Mouse (Mus musculus) embryonic facial prominence, embryonic 15.5 days (tissue): Measurements from ENCODE around the gene Crip2. TPM values are rescaled to one million over a fixed set of nuclear protein-coding genes. Genes with fewer than 3 reads are reported as not detected.
A peak's percentile ranks its signal among the peaks of the same experiment; 100 is the strongest.

Source experiments
- ATAC-seq: fragments of 200-750 bp; cut with Nextera tagmentation; 2 replicates; pipeline ENCODE4 v1.8.0; 2017; ENCODE audit warnings: low read depth, moderate TSS enrichment; ENCODE audit not compliant: insufficient number of reproducible peaks, low FRiP score, low TSS enrichment
- H3K27ac ChIP-seq: fragments of 300-500 bp; sonication (generic); replicated peaks from 2 replicates; pipeline ENCODE4 v1.5.1; 2015; ENCODE audit warnings: mild to moderate bottlenecking, inconsistent platforms
- H3K27me3 ChIP-seq: fragments of 300-500 bp; sonication (generic); 2 replicates; pipeline ENCODE4 v1.6.1; 2015; ENCODE audit warnings: inconsistent platforms
- H3K36me3 ChIP-seq: fragments of 300-500 bp; sonication (generic); 2 replicates; pipeline ENCODE4 v1.6.1; 2015; ENCODE audit warnings: mild to moderate bottlenecking, inconsistent platforms
- H3K4me1 ChIP-seq: fragments of 300-500 bp; sonication (generic); 2 replicates; pipeline ENCODE4 v1.6.1; 2015; ENCODE audit warnings: inconsistent platforms
- H3K4me2 ChIP-seq: fragments of 300-500 bp; sonication (generic); replicated peaks from 2 replicates; pipeline ENCODE4 v1.6.1; 2015; ENCODE audit warnings: mild to moderate bottlenecking, inconsistent platforms
- H3K4me3 ChIP-seq: fragments of 300-500 bp; sonication (generic); replicated peaks from 2 replicates; pipeline ENCODE4 v1.5.1; 2015; ENCODE audit warnings: mild to moderate bottlenecking, inconsistent platforms
- H3K9ac ChIP-seq: fragments of 300-500 bp; sonication (generic); 2 replicates; pipeline ENCODE4 v1.6.1; 2015; ENCODE audit warnings: inconsistent platforms
- H3K9me3 ChIP-seq: fragments of 300-500 bp; sonication (generic); replicated peaks from 2 replicates; pipeline ENCODE4 v1.6.1; 2016; ENCODE audit warnings: inconsistent platforms
- WGBS: fragments of 180-500 bp; shearing (Covaris S2); methylation state at CpG from one replicate; pipeline ENCODE4 v1.1.7; 2015; 5-methylcytosine and 5-hydroxymethylcytosine counted together
- polyA plus RNA-seq: library from polyadenylated mRNA; unstranded; fragments of >200 nt; fragmentation: Nextera tagmentation; extraction: Ambion mirVana; gene quantifications from 2 replicates; pipeline ENCODE4 v1.2.1, GENCODE M21; 2015

Gene Crip2
- polyA plus RNA-seq, 1 experiment from 2014 or later: 162 TPM

DNA sequence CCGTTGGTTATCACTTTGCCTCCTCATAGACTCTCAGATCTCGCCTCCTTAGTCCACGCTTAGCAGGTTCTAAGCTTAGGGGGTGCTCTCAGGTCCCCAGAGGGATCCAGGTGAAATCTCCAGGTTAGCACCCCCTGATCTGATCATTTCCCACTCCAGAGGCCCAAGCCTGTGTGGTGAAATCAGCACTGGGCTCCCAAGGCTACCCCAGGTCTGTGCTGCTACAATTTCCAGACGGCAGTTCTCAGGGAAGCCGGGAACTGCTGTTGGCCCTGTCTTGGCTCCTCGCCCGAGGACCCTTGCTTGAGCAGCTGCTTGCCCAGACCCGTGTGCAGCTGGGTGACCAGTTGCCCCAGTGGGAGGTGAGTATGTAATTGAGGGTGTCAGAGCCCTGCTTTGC, 17.0 kb downstream of the Crip2 start:
- no peak for ATAC-seq
- Histone ChIP-seq H3K4me3 (peak overlapping the region; percentile 74), H3K4me2 (peak overlapping the region; percentile 89), H3K4me1 (peaks cover 37% of the 10 kb centered on the region), H3K27ac (peak overlapping the region; percentile 69; the same call in 1 of the 2 replicates), H3K36me3 (no peaks in the 10 kb centered on the region), H3K9me3 (no peaks in the 10 kb centered on the region), H3K9ac (peak overlapping the region; percentile 18; the same call in 1 of the 2 replicates), H3K27me3 (0 out of 2 replicates have a peak, but pooled peaks cover 2% of the 10 kb centered on the region)
- WGBS: 30% methylated on average over 8 of the region's 8 CpGs

DNA sequence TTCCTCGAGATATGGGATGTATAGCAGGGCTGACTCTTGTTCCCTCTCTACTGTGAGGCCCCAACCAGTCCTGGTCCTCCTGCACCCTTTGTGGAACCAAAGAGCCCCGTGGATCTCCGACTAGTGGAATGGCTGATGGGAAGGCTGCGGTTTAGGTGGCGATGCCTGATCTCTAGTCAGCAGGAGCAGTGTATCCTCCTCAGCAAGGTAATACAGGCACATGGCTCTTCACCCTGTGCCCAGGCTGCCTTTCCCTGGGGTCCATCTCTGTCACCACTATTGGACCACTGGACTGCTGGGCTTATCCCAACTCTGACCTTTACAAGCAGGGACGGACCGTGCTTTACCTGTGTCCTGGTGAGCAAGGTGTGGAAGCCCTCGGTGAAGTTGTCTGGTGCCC, 17.5 kb downstream of the Crip2 start:
- WGBS: 83% methylated on average over 8 of the region's 8 CpGs
- Histone ChIP-seq H3K27ac (no peak overlapping the region), H3K4me3 (peak overlapping the region; percentile 74; the same call in 1 of the 2 replicates), H3K4me2 (peak overlapping the region; percentile 89; the same call in 1 of the 2 replicates), H3K9ac (peak overlapping the region; percentile 18; the same call in 1 of the 2 replicates), H3K9me3 (no peaks in the 10 kb centered on the region), H3K4me1 (peaks cover 31% of the 10 kb centered on the region), H3K27me3 (no peaks in the 10 kb centered on the region), H3K36me3 (no peaks in the 10 kb centered on the region)
- ATAC-seq: no peak

DNA sequence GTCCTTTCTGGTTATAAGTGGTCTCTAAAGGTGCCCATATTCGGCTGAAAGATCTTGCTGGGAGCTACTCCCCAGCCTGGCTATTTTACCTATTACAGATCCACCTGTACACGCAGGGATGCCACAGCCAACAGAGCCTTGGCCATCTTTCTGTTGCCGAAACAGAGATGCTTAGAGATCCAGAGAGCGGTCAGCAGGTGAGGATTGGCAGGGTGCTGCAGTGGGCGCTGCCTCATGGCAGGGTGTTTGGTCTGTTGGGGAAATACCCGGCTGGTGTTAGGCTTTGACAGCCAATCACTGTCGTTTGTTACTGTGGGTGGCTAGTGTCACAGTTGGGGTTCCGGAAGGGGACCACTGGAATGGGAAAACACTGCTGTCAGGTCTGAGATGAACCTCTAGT, 17.9 kb downstream of the Crip2 start:
- Histone ChIP-seq H3K9ac (no peak overlapping the region), H3K9me3 (no peaks in the 10 kb centered on the region), H3K27ac (no peak overlapping the region), H3K36me3 (0 out of 2 replicates have a peak, but pooled peaks cover 2% of the 10 kb centered on the region), H3K4me1 (peaks cover 30% of the 10 kb centered on the region), H3K4me2 (no peak overlapping the region), H3K4me3 (no peak overlapping the region), H3K27me3 (no peaks in the 10 kb centered on the region)
- no peak for ATAC-seq
- WGBS: 91% methylated on average over 8 of the region's 8 CpGs

DNA sequence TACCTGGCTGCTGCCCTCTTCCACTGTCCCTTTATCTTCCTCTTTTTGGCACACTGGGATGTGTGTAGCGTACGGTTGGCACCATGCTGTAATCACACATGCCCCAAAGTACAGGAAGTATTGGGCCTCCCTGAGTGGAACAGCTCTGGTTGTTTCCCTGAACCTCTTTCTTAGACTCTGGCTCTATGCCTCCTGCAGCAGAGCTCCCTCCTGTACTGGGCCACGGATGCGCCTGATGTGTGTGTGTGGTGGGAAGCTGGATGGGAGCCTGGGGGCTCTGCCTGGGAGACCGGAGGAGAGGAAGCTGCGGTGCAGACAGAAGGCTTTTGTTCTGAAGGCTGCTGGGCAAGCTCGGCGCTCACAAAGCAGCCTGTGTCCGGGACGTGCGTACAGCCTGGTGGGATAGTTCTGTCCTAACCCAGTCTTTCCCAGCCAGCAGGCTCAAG, 23.5 kb downstream of the Crip2 start:
- Histone ChIP-seq H3K27ac (peak overlapping the region; percentile 45), H3K4me3 (no peak overlapping the region), H3K9me3 (no peaks in the 10 kb centered on the region), H3K36me3 (peaks cover 7% of the 10 kb centered on the region; the same call in 1 of the 2 replicates), H3K4me2 (no peak overlapping the region), H3K4me1 (peaks cover 15% of the 10 kb centered on the region; the same call in 1 of the 2 replicates), H3K27me3 (no peaks in the 10 kb centered on the region), H3K9ac (no peak overlapping the region)
- 40% methylated on average over 11 of the region's 11 CpGs for WGBS
- ATAC-seq: peak; percentile 41; the same call in 1 of the 2 replicates

DNA sequence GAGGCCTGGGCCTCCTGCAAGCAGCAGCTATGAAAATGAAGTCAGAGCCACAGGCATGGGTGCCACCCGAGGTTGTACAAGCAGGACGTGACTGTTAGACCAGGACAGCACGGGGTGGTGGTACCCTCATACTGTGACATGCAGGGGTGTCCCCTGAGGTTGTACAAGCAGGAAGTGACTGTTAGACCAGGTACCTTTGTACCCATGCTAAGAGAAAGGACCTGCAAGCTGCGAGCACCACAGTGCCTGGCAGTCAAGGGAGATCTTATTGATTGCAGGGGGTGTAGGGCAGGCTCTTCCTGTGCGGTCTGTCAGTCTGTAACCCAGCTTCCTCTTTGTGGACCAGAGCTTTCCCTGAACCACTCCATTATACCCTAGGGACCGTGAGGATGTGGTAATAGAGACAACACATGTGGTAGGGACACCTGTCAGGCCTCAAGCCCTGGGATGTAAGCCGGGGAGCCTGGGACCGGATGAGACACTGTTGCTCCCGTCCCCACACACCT, 28.0 kb downstream of the Crip2 start:
- Histone ChIP-seq H3K9ac (no peak overlapping the region), H3K9me3 (no peaks in the 10 kb centered on the region), H3K27ac (no peak overlapping the region), H3K4me2 (no peak overlapping the region), H3K36me3 (peaks cover 3% of the 10 kb centered on the region; the same call in 1 of the 2 replicates), H3K4me3 (no peak overlapping the region), H3K4me1 (peaks cover 12% of the 10 kb centered on the region; the same call in 1 of the 2 replicates), H3K27me3 (no peaks in the 10 kb centered on the region)
- ATAC-seq: no peak
- WGBS: 83% methylated on average over 9 of the region's 9 CpGs

DNA sequence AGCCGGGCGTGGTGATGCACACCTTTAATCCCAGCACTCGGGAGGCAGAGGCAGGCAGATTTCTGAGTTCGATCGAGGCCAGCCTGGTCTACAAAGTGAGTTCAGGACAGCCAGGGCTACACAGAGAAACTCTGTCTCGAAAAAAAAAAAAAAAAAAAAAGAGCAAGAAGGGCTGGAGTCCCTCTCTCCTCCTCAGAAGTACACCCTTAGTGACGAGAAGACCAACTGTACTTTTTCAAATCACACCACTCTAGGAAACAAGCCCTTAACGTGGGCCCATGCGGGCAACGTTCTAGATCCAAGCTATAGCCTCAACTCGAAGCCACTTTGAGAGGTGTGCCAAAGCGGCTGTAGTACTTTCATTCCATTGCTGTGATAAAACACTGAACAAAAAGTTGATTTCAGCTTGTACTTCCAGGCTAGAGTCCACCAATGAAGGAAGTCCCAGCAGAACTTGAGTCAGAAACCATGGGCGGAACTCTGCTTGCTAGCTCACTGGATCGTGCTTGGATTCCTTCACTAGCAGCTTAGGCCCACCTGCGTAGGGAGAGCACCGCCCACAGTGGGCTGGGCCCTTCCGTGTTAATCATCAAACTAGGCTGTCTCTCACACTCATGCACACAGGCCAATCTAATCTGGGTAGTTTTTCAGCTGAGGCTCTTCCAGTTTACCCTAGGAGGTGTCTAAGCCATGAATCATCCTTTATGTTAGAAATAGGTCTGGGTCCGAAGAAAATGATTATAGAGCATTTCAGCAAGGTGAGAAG, 37.1 kb downstream of the Crip2 start:
- no peaks in the 10 kb centered on the region for H3K36me3 ChIP-seq
- ATAC-seq: no peak
- 87% methylated on average over 18 of the region's 18 CpGs for WGBS

DNA sequence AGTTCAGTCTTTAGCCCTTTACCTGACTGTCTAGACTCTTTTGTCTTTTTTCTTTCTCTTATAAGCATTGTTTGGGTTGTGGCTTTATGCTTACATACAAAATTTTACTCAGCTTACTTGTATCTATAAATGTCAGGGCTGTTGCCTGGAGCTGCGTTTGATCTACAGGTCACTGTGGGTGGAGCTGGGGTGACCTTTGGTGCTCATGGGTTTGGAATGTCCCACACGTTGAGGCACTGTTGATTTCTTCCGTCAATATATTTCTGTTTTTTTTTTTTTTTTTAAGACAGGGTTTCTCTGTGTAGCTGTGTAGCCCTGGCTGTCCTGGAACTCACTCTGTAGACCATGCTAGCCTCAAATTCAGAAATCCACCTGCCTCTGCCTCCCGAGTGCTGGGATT, 41.0 kb downstream of the Crip2 start:
- Histone ChIP-seq H3K9me3 (no peaks in the 10 kb centered on the region), H3K4me2 (no peak overlapping the region), H3K27ac (no peak overlapping the region), H3K4me3 (no peak overlapping the region), H3K36me3 (no peaks in the 10 kb centered on the region), H3K27me3 (peaks cover 8% of the 10 kb centered on the region), H3K9ac (no peak overlapping the region), H3K4me1 (peaks cover 2% of the 10 kb centered on the region)
- ATAC-seq: no peak
- 44% methylated on average over 4 of the region's 4 CpGs for WGBS

More for the DNA sequence above, 37.1 kb downstream of the Crip2 start:
- Histone ChIP-seq H3K4me1 (no peaks in the 10 kb centered on the region), H3K9ac (no peak overlapping the region), H3K27ac (no peak overlapping the region), H3K27me3 (no peaks in the 10 kb centered on the region), H3K4me3 (no peak overlapping the region), H3K4me2 (no peak overlapping the region), H3K9me3 (no peaks in the 10 kb centered on the region)

DNA sequence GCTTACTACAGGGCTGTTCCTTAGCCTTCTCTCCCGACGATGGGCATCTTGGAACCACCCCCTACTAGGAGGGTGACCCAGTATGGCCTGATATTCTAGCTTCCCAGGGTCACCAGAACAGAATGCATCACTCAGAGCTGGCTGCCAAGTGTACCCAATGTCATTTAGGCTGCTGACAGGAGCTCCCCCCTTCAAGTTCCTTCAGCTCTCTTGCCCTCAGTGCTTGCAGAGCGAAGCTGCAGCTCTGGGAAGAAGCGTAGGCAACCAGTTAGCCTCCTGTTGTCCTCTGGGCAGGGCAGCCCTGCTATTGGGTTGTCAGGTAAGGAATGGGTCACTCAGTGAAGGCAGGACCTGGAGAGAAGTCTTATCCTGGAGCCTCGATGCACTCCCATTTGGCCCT, 44.9 kb downstream of the Crip2 start:
- Histone ChIP-seq H3K9ac (no peak overlapping the region), H3K36me3 (0 out of 2 replicates have a peak, but pooled peaks cover 10% of the 10 kb centered on the region), H3K27me3 (peaks cover 30% of the 10 kb centered on the region), H3K4me2 (no peak overlapping the region), H3K4me3 (no peak overlapping the region), H3K4me1 (peaks cover 22% of the 10 kb centered on the region), H3K27ac (no peak overlapping the region), H3K9me3 (no peaks in the 10 kb centered on the region)
- WGBS: 58% methylated on average over 5 of the region's 5 CpGs
- no peak for ATAC-seq

DNA sequence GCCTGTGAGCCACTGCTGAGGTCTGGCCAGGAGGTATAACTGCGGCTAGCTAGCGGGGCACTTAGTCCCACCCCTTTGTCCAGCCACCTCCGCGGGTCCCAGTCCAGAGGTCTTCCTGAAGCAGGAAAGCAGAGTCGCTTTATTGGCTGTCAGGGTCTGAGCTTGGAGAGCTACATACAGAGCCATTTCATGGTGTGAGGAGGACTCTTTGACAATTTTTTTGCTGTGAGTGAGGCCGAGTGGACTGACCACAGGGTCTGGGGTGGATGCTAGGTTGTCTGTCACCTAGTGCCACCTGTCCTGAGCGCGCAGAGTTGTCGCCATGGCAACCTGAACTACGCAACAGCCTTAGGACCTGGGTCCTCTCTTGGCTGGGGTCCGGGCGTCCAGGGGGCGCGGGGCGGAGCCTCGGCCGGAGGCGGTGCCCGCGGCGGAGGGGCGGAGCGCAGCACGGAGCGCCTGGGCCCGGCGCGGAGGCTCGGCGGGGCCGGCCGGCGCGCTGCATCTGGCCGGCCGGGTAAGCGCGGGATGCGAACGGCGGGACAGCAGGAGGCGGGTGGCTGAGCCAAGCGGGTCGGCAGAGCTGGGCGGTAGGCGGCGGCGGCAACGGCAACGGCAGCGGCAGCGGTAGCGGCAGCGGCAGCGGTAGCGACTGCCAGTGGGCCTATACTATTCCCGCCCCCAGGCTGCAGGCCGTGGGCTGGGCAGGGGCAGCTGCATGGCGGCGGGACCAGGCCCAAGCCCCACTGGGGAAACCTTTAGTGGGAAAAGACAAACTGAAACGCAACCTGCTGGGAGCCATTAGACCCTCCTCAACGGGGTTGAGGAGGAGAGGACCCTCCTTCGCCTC, 45.6 kb downstream of the Crip2 start, which contains the start of gene Tmem121:
Gene Tmem121 (plus strand): TSS at position 489 of the 850 bp plus-strand sequence.
- Histone ChIP-seq H3K4me3 (peak within 1 kb of the TSS; percentile 58), H3K4me2 (peak within 1 kb of the TSS; percentile 70), H3K27me3 (peaks cover 30% of the 10 kb centered on the region), H3K36me3 (0 out of 2 replicates have a peak, but pooled peaks cover 10% of the 10 kb centered on the region), H3K9me3 (no peaks in the 10 kb centered on the region), H3K9ac (peak within 1 kb of the TSS; percentile 54), H3K27ac (no peak within 1 kb of the TSS), H3K4me1 (peaks cover 22% of the 10 kb centered on the region)
- WGBS: 2% methylated on average over 63 of the region's 63 CpGs
- peak; percentile 47; the same call in 1 of the 2 replicates for ATAC-seq

DNA sequence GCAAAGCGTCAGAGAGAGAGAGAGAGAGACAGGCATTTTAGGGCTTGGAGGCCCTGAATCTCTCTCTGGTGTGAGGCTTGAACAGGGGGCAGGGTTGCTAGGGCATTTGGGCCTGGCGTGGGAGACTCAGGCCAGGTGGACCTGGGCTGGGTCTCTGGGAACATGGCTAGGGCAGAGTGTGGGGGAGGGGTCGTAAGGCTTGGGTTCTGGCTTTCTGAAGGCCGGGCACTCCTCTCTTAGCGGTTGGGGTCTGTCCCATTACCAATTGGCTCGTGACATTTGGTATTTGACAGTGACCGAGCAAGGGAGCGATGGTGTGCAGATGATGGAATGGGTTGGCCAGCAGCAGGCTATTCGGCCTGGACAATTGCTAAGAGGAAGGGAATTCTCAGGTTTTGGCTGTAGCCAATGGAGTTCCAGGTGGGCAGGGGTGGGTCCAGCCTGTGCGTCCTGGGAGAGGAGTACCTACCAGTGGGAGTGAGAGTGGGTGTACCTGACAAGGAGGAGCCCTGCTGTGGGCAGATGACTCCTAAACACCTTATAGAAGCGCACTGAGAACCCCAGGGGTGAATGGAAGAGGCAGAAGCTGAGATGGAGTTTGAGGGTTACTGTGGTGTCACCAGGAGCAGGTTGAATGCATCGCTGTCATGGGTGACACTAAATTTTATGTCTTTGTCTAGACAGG, 46.4 kb downstream of the Crip2 start:
- Histone ChIP-seq H3K27me3 (peaks cover 30% of the 10 kb centered on the region), H3K36me3 (0 out of 2 replicates have a peak, but pooled peaks cover 10% of the 10 kb centered on the region), H3K27ac (no peak overlapping the region), H3K4me2 (peak overlapping the region; percentile 70), H3K4me3 (peak overlapping the region; percentile 58), H3K9ac (peak overlapping the region; percentile 54), H3K4me1 (peaks cover 26% of the 10 kb centered on the region), H3K9me3 (no peaks in the 10 kb centered on the region)
- no peak for ATAC-seq
- WGBS: 43% methylated on average over 12 of the region's 12 CpGs
